Mouse (Mus musculus): Measurements from ENCODE around the gene Rac3. TPM values are rescaled to one million over a fixed set of nuclear protein-coding genes. Genes with fewer than 3 reads are reported as not detected.
A peak's percentile ranks its signal among the peaks of the same experiment; 100 is the strongest.
"Not testable (repeated sequence)": the region's sequence is repeated elsewhere in the genome, so short reads cannot be mapped to it uniquely, and the experiment has no call there.

The Rac3 gene
- polyA plus RNA-seq, 3 experiments from 2014 or later = not detected

- ATAC-seq = peak; percentile 32
These were observed 8.3 kb downstream of the Rac3 start for GRCm38 (mm10) chr11:120729432-120730050.

GRCm38 (mm10) chr11:120730331-120730870 is 9.1 kb downstream of the Rac3 start:
- no peak for ATAC-seq

- ATAC-seq = no peak
These were observed 10.1 kb downstream of the Rac3 start for GRCm38 (mm10) chr11:120731395-120731794.

GRCm38 (mm10) chr11:120731858-120732680 is 10.8 kb downstream of the Rac3 start, which contains the start of gene Cbr2:
TSS of gene Cbr2 (minus strand) at chr11:120732114.
- ATAC-seq = no peak

- ATAC-seq = no peak
These were observed 12.3 kb downstream of the Rac3 start for GRCm38 (mm10) chr11:120733521-120733920.

GRCm38 (mm10) chr11:120736424-120736823 is 15.2 kb downstream of the Rac3 start:
- no peak for ATAC-seq

GRCm38 (mm10) chr11:120740981-120741380 is 19.7 kb downstream of the Rac3 start:
- ATAC-seq = no peak

- ATAC-seq = no peak
These were observed 22.9 kb downstream of the Rac3 start for GRCm38 (mm10) chr11:120744121-120744701.

GRCm38 (mm10) chr11:120747974-120748373 is 26.7 kb downstream of the Rac3 start:
- ATAC-seq = no peak

- no peak for ATAC-seq
These were observed 28.2 kb downstream of the Rac3 start for GRCm38 (mm10) chr11:120749430-120749829.

- ATAC-seq = no peak
These were observed 30.3 kb downstream of the Rac3 start for GRCm38 (mm10) chr11:120751606-120752005.

GRCm38 (mm10) chr11:120760236-120760635 is 39.0 kb downstream of the Rac3 start:
- ATAC-seq = no peak

GRCm38 (mm10) chr11:120761811-120762671 is 40.8 kb downstream of the Rac3 start:
- ATAC-seq = no peak

- ATAC-seq = not testable (repeated sequence)
These were observed 41.4 kb downstream of the Rac3 start, which contains the start of gene Hmga1b for GRCm38 (mm10) chr11:120762672-120763041. TSS of gene Hmga1b (plus strand) at chr11:120762794.

- not testable (repeated sequence) for ATAC-seq
These were observed 42.1 kb downstream of the Rac3 start for GRCm38 (mm10) chr11:120763121-120763999.

- ATAC-seq = not testable (repeated sequence)
These were observed 45.8 kb downstream of the Rac3 start for GRCm38 (mm10) chr11:120767023-120767422.

GRCm38 (mm10) chr11:120768206-120768605 is 46.9 kb downstream of the Rac3 start:
- ATAC-seq = no peak

- no peak for ATAC-seq
These were observed 51.5 kb downstream of the Rac3 start for GRCm38 (mm10) chr11:120772749-120773148.
